Mouse (Mus musculus) yolk sac, embryonic 10.5 days (tissue): ENCODE measurements around the gene Elf2.
"Not testable (repeated sequence)": the region's sequence is repeated elsewhere in the genome, so short reads cannot be mapped to it uniquely, and the experiment has no call there.

Source experiments
- DNase-seq: peaks from one replicate; pipeline ENCODE4 v3.0.0-alpha.2; 2017; ENCODE audit warnings: low spot score

Gene Elf2

GRCm38 (mm10) chr3:51358660-51359557 is 18.4 kb upstream of the Elf2 start:
- peak; percentile 93 for DNase-seq

- DNase-seq: peak; percentile 92
Observed at GRCm38 (mm10) chr3:51358181-51358580, 17.7 kb upstream of the Elf2 start.

DNA sequence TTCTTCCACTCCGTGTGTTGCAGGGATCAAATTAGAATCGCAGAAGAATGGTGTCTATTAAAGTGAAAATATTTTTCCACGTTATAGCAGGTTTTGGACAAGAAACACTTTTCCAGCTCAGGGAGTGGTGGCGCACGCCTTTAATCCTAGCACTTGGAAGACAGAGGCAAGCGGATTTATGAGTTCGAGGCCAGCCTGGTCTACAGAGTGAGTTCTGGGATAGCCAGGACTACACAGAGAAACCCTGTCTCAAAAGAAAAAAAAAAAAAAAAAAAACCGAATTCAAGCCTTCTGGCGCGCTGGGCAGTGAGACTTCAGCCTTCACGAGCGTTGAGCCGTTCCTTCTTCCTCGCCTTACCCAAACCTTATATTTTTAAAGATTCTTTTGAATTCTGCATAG is 17.2 kb upstream of the Elf2 start:
- peak; percentile 64 for DNase-seq

DNA sequence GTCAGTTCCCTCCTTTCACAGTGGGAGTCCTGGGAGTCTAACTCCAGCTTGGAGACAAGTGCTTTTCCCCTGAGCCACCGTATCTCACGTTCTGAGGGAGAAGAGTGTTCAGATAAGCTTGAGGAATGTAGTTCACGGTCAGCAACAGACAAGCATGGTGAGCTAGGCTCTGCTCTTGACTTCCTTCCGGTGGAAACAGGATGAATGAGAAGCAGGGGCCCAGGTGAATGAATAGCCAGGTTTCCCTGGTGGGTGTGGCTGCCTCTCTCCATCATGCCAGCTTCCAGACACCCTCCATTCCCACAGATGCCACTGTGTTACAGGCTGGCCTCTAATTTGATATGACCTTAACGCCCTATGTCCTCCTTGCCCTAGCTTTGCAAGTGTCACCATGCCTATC is 16.6 kb upstream of the Elf2 start:
- peak; percentile 67 for DNase-seq

DNA sequence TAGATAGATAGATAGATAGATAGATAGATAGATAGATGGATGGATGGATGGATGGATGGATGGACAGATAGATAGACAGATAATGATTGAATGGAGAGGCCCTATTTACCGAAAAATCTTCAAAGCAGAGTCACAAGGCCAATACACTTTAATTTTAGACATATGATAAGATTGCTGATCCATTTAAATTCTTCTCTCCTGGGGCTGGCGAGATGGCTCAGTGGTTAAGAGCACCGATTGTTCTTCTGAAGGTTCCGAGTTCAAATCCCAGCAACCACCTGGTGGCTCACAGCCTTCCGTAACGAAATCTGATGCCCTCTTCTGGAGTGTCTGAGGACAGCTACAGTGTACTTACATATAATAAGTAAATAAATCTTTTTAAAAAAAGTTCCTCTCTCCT is 14.5 kb upstream of the Elf2 start:
- not testable (repeated sequence) for DNase-seq

GRCm38 (mm10) chr3:51354034-51354427 is 13.6 kb upstream of the Elf2 start:
- DNase-seq: no peak

GRCm38 (mm10) chr3:51353325-51354033 is 13.0 kb upstream of the Elf2 start:
- no peak for DNase-seq

- no peak for DNase-seq
Observed at GRCm38 (mm10) chr3:51350806-51351205, 10.3 kb upstream of the Elf2 start.

- no peak for DNase-seq
Observed at GRCm38 (mm10) chr3:51348646-51349238, 8.3 kb upstream of the Elf2 start.

DNA sequence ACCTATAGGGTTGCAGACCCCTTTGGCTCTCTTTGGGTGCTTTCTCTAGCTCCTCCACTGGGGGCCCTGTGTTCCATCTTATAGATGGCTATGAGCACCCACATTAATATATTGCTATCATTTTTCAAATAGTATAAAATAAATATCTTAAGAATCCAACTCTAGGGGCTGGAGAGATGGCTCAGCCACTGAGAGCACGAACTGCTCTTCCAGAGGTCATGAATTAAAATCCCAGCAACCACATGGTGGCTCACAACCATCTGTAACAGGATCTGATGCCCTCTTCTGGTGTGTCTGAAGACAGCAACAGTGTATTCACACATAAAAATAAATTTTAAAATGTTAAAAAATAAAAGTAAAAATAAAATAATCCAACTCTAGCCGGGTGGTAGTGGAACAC is 4.6 kb upstream of the Elf2 start:
- DNase-seq: not testable (repeated sequence)

- DNase-seq: not testable (repeated sequence)
Observed at GRCm38 (mm10) chr3:51344182-51344581, 3.7 kb upstream of the Elf2 start.

DNA sequence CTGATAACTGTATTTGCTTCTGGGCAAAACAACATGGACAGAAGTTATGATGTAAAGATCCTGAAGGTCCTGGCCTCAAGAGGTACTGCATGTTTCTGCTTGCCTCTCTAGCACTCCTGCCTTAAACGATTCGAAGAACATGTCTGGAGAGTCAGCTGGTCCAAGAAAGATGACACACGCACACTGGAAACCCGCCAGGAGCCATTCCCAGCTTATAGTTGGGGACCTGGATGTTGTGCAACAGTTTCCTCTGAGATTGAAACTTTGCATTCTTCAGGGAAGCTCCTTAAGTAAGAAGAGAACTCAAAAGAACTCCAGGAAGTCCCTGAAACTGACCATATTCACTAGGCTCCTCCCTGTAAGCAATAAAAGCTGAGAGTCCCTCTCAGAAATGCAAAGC is 2.8 kb upstream of the Elf2 start:
- no peak for DNase-seq

DNA sequence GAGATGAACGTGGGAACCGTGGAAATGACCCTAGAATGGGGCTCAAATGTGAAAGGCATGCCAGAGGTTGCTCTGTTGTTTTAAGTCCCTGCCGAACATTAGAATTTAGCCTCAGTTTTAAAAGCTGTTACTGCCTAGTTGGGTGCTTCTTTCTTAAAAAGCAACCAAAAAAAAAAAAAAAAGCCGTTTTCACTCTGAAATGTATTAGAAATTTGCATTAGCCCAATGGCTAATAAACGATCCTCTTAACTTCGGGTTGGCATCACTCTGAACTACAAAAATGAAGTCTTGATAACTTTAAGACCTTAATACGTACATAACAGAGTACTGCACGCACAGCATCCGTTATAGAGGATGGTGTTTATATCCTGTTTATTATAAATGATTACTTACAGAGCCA is 1.7 kb upstream of the Elf2 start:
- DNase-seq: no peak

DNA sequence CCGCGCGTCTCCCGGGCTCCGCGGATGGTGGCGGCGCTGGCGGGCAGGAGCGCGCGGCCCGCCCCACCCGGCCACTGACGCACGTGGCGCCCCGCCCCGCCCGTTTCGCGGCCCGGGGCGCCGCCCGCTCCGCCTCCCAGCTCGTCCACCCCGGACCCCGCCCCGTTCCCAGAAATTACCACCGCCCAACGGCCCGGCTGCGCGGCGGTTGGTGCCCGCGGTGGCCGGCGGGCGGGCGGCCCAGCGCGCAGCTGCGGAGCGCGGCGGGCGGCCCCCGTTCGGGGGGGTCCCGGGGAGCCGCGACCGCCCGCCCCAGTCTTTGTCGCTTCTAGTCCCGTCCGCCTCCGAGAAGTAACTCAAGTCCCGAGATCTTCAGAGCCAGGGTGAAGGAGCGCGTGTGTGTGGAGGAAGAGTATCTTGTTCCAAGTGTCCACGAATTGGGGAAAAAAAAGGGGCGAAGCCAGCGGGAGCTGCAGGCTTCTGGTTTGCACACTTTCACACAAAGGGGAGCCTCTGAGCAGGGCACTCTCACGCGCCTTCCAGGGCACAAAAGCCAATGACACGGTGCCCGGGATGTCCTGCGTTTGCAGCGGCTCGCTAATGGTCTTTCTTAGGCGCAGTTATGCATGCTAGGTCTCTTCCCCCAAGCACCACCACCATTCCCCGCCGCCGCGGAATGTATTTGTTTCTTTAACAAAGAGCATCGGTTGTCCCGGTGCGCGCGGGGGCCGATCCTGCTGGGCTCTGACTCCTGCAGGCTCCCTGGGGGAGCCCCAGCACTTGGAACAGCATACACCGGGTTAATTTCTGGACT is 1.0 kb upstream of the Elf2 start:
- DNase-seq: peak; percentile 89

- DNase-seq: peak; percentile 80
Observed at GRCm38 (mm10) chr3:51339734-51340551, 520 bp downstream of the Elf2 start.

DNA sequence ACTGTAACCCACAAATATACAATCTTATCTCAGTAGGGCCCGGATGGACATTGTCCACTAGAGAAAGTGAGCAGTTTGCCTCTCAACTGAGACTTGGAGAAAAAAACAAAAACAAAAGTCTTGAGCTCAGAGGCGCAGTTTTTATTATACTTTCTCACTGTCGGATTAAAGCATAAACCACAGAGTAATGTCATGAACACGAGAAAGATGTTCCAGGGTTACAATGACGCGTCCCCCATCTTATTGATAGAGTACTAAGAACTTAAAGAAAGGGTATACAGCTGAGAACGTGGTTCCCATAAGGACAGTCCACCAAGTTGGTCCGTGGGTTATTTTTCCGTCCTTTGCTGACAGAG is 1.1 kb downstream of the Elf2 start:
- no peak for DNase-seq

GRCm38 (mm10) chr3:51335378-51335777 is 5.1 kb downstream of the Elf2 start:
- no peak for DNase-seq

- no peak for DNase-seq
Observed at GRCm38 (mm10) chr3:51333950-51334349, 6.5 kb downstream of the Elf2 start.

DNA sequence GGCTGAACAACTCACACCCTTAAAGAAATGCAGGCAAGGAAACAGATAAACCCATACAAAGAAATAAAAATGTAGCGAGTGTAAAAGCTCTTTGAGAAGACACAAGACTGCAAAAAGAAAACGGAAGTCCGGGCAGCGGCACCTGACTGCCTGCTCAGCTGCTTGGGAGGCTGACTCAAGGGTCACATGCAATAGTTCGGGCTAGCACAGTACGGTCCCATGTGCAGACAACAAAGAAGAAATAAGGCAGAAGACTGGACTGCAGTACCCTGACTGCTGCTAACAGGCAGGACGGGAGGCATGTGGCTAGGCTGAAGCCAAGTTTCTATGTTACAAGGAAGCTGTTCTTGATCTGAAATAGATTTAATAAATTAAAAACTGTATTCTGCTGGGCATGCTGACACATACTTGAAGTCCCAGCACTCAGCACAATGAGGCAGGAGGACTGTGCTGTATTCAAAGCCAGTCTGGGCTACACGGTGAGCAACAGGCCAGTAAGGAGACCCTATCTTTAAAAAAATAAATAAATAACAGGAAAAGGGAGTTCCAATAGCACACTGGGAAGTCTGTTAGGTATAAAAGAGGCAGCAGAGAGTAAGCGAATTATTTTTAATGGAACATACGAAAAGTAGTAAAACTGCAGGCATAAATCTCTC is 7.1 kb downstream of the Elf2 start:
- peak; percentile 73 for DNase-seq

- no peak for DNase-seq
Observed at GRCm38 (mm10) chr3:51330086-51330485, 10.4 kb downstream of the Elf2 start.

GRCm38 (mm10) chr3:51328546-51328945 is 11.9 kb downstream of the Elf2 start:
- no peak for DNase-seq
